Comparison of ENCODE assay signal across 1 mouse cellular context in the genomic region with DNA sequence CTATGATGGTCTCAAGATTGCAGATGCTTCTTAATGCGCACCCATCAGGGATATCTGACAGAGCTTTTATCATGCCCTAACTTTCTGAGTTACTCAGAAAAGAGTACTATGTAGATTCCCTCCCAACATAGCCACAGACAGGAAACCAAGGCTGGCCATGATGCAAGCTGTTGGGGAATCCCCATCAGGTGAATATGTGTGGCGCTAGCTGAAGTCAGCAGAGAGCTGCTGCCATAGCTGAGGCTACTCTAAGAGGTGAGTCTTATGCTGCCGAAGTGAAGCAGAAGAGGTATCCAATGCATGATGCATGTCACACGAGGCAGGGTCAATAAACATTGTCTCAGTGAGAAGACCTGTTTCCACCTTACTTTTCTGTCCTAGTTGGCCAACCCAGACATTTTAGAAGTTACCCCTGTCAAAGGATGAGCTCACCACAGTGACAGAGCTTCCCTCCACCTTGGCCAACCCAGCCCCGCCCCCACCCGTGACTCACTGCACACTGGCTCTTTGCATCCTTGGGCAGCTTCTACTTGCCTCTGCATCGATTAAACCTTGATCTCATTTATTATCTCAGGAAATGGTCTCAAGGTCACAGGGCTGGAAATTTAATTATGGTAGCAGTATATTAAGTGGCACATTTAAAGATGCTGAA.
A peak's percentile ranks its signal among the peaks of the same experiment; 100 is the strongest.
TF ChIP-seq lines count a peak whose summit lies in the region.

No protein-coding gene starts in this region.

TF ChIP-seq in CH12.LX, 34 proteins besides CTCF, POLR2A, EP300 and RAD21 (continued from another document):
- no peak for TF ChIP-seq HCFC1 (IDR thresholded peaks at IDR 0.05; ENCODE audit: low read depth, low read length)
- TF ChIP-seq ZMIZ1 (IDR thresholded peaks at IDR 0.05; ENCODE audit: low read depth, low read length), result no peak
- no peak for TF ChIP-seq CHD1 (IDR thresholded peaks at IDR 0.05; ENCODE audit: low read depth, low read length)
- peak; percentile 69 for TF ChIP-seq MYC (IDR thresholded peaks at IDR 0.05; ENCODE audit: low read depth, low read length)
- TF ChIP-seq NELFE (IDR thresholded peaks at IDR 0.05; ENCODE audit: low read depth, low read length), result no peak
- TF ChIP-seq ELF1 (IDR thresholded peaks at IDR 0.05; ENCODE audit: low read depth, low read length), result no peak
- no peak for TF ChIP-seq NRF1 (IDR thresholded peaks at IDR 0.05; ENCODE audit: low read depth, low read length)
- 0 out of 2 replicates have a peak, but pooled peaks have one; percentile 53 for TF ChIP-seq SIN3A (IDR thresholded peaks at IDR 0.05; ENCODE audit: low read length)
- no peak; the same call in 1 of the 2 replicates for TF ChIP-seq JUND (conservative IDR thresholded peaks at IDR 0.05; ENCODE audit: low read depth, low read length)
- TF ChIP-seq UBTF (IDR thresholded peaks at IDR 0.05; ENCODE audit: low read depth, low read length), result no peak
- peak; percentile 52; the same call in 1 of the 2 replicates for TF ChIP-seq BHLHE40 (IDR thresholded peaks at IDR 0.05; ENCODE audit: low read depth, low read length)
- TF ChIP-seq SMC3 (IDR thresholded peaks at IDR 0.05; ENCODE audit: low read depth, low read length), result no peak
